Mouse (Mus musculus) hematopoietic multipotent progenitor cell, adult 10-12 weeks (in vitro differentiated cells): ENCODE measurements around the gene Rspry1. TPM values are rescaled to one million over a fixed set of nuclear protein-coding genes. Genes with fewer than 3 reads are reported as not detected.

Source experiments
- polyA plus RNA-seq: library from polyadenylated mRNA; stranded (reverse); fragments of >175 nt; gene quantifications from 2 replicates; pipeline ENCODE4 v1.2.3, GENCODE M21; 2012; ENCODE audit warnings: low replicate concordance

Gene Rspry1
- 5.1 and 5.3 TPM in 2 replicates for polyA plus RNA-seq

DNA sequence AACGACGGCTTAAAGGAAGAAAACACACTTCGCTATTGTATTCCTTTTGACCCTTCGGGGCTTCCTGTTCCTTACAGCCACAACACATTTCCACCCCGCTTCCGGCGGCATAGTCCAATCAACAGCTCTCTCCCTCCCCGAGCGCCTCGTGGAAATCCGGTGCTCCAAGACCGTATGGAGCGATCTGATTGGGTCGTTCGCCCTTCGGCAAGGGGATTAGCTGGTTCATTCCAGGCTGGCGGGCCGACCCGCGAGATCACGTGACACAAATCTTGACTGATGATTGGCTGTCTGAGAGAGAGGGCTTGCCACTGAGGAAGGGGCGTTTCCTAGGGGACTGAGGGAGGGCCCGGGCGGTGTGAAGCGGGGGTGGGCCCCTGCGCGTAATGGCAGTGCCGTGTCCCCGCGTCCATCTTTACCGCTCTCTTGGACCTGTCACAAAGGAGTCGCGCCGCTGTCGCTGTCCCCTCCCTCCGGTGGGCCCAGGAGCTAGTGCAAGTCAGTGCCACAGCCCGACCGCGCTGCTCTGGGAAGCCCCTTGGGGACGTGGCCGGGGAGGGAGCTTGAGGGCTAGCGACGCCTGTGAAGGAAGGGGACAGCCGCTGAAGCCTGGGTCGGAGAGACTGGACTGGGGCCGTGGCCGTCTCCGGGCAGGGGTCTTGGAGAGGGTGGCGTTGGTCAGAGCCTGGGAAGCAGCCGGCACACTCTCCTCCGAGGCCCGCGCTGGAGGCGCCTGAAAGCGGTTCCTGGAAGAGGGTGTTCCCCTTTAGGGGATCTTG is at the start of gene Rspry1, which contains the start of gene Fam192a:
TSS of gene Rspry1 (plus strand) at position 331 of the 779 bp plus-strand sequence.
TSS of gene Fam192a (minus strand) at position 391 of the 779 bp plus-strand sequence.

DNA sequence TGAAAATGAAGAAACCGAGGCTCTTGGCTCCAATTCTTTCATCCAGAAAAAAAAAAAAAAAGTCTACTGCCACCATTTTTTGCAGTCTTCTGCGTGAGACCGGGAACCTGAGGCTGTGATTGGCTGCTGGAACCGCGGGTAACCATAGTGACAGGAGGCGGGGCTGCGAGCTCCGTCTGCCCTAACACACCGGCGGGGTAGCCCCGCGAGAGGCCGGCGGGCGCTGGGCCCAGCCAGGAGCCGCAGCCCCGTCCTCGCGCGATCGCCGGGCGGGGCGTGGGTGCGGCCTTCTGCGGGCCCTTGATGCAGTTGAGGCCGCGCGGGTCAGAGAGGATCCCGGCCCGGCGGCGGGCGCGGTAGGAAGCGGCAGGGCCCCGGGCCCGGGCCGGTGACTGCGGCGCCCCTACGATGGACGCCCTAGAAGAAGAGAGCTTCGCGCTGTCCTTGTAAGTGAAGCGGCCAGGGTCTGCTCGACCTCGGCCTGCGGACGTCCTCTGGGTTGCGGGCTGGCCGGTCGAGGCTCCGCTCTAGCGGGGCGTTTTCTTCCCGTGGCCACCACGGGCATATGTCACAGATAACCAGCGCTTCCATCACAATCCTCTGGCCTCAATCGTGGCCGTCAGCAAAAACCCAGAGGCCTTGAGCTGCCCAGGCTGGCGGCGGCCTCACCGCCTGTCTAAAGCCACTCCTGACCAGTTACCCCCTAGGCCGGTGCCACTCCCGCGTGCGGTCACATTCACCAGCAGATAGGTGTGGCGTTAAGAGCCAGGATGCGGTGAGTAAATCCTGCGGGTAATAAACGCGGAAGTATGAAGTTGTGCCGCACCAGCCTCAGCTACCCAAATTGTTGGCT is 64.9 kb downstream of the Rspry1 start, which contains the start of gene Arl2bp:
TSS of gene Arl2bp (plus strand) at position 145 of the 853 bp plus-strand sequence.

DNA sequence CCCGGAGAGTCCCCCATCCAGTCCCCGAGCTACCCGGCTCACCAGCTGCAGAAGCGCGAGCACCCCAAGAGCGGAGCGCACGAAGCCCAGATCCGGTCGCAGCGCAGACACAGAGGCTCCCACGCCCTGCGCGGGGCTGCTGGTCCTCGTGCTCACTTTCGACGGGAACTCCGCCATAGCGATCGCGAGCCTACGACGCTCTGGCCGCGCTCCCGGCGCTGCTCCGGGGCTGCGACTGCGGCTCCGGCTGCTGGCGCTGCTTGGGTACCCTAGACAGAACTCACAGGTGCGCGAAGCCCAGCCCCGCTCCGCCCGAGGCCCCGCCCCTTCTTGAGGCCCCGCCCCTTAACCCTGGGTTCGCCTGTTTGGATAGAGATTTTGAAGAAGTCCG is 94.3 kb downstream of the Rspry1 start, which contains the start of gene Pllp:
TSS of gene Pllp (minus strand) at position 285 of the 391 bp plus-strand sequence.

Other genes starting within 250 kb of the Rspry1 start
- gene Herpud1, start 215.5 kb upstream of the Rspry1 start, polyA plus RNA-seq = 141 and 148 TPM in 2 replicates
- 58.0 and 182 TPM in 2 replicates for gene Nlrc5, start 167.6 kb upstream of the Rspry1 start, polyA plus RNA-seq
- 8.1 and 42.8 TPM in 2 replicates for gene Cpne2, start 68.9 kb upstream of the Rspry1 start, polyA plus RNA-seq
- gene Fam192a, start 60 bp downstream of the Rspry1 start, polyA plus RNA-seq = 20.7 and 42.0 TPM in 2 replicates
- gene Arl2bp, start 64.7 kb downstream of the Rspry1 start, polyA plus RNA-seq = 22.7 and 26.4 TPM in 2 replicates
- gene Pllp, start 94.3 kb downstream of the Rspry1 start, polyA plus RNA-seq = not detected in 2 replicates
- 1.9 and 3.2 TPM in 2 replicates for gene Ccl22, start 143.7 kb downstream of the Rspry1 start, polyA plus RNA-seq
- gene Cx3cl1, start 170.1 kb downstream of the Rspry1 start, polyA plus RNA-seq = 0.31 and 0.59 TPM in 2 replicates
- not detected in 2 replicates for gene Ccl17, start 208.5 kb downstream of the Rspry1 start, polyA plus RNA-seq
- 51.0 and 128 TPM in 2 replicates for gene Coq9, start 236.4 kb downstream of the Rspry1 start, polyA plus RNA-seq
- gene Ciapin1, start 236.4 kb downstream of the Rspry1 start, polyA plus RNA-seq = 49.1 and 330 TPM in 2 replicates